Mouse (Mus musculus): ENCODE measurements at regions not wholly inside any gene's neighbourhood (a gene's known extent, or its start where the extent isn't known, plus 50 kb on each side); places are given as distances from the start of the nearest gene placed in this dataset.

DNA sequence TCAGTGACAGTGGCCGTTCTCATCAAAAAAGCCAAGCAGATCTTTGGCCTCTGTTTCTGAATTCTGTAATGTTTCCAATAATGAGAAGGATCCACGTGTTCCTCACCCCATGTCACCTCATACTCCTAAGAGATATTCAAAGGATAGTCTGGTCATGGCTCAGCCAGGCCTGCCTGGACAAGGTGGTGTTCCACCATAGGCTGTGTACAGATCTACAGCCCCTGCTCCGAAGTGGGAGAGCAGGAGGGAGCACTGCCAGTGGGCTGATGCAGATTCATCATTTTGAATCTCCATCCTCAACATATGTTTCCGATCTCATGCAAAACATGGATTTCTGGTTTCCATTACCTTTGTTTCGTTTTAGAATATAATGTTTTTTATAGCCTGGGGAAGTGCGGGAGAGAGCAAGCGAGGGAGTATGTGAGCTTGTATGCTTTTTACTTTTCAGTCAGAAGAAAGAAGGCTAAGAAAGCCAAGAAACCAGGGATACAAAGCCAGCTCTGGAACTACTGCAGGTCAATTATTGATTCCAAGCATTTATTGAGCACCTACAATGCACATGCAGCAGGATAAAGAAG lies 166.5 kb upstream of the Usp24 start:
- ATAC-seq (replicated peaks; ENCODE audit: poor library complexity, severe bottlenecking) = no peak

DNA sequence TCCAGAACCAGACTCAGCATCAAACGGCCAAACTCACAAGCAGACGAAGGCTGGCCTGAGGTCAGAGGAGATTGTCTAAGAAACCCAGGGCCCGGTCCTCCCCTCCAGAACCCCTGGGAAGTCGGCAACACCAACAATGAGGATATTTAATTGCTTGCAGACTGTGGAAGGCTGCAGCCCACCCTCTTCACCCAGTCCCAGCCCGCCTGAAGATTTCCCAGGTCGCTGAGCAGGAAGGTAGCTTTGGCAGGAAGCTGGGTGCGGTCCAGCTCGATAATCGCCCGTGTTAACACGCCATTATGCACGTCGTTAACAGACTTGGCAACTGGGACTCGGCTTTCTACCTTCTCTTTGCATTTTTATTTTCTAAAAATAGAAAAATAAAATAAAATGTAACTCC lies 165.2 kb upstream of the Usp24 start:
- ATAC-seq (replicated peaks; ENCODE audit: poor library complexity, severe bottlenecking) = no peak

DNA sequence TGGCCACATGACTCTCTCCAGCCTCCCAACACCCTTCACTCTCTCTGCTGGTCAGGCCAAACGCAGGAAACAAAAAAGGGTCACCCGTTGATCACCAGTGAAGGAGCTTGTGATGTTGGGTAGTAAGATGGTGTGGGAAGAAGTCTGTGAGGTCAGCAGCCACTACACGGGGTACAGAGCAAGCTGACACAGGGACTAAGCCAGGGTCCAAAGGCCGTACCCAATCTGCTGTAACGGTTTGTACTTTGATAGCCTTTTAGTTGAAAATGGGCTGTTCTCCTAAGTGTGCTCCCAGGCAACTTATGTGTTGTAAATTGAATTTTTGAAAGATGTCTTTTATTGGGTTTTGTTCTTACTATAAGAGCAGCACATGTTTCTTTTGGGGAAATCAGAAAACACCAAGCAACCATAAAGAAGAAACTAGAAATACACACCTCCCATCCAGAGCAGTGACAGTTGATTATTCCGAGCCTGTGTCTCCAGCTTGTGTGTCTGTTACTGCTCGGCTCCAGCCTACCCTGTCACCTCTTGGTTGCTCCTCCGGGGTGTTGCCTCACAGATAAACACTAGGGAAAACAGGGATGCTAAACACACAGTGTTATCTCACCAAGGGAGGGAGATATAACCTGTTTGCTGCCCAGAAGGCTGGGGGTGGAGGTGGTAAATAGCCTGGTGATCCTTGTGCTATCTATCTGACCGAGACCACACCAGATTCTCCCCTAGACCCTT lies 158.4 kb upstream of the Usp24 start:
- no peak for ATAC-seq (replicated peaks; ENCODE audit: poor library complexity, severe bottlenecking)

DNA sequence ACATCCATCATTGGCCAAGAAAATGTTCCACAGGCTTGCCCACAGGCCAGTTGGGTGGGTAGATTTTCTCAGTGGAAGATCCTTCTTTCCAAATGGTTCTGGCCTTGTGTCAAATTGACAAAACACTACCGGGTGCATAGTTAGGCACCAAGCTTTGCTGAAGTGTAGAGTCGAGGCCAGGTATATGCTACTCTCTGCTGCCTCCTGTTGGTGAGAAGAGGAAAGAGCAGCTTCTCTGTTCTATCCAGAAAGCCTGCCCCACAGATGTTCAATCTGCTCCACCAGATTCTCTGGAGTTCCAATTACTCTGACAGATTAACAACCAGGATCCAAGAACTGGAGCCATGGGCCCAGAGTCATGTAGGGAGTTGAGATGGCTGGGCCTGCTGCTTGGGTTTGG lies 154.4 kb upstream of the Usp24 start:
- ATAC-seq (replicated peaks; ENCODE audit: poor library complexity, severe bottlenecking) = no peak

DNA sequence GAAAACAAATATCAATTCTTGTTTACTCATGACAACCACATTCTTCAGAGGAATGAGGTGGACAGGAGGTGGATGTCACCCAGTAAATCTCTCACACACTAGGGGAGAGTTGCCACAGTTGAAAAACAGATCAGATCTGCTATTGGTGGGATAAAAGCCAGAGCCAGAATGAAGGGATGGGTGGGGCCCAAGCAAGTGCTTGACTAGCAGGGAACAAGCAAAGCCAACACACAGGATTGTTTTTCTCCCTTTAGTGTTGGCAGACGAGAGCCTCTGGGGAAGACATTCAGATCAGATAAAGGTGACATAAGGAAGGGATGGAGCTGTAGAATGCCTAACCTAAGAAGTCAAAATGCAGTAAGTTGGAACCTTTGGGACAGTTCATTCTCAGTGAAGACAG lies 153.5 kb upstream of the Usp24 start:
- ATAC-seq (replicated peaks; ENCODE audit: poor library complexity, severe bottlenecking) = no peak

DNA sequence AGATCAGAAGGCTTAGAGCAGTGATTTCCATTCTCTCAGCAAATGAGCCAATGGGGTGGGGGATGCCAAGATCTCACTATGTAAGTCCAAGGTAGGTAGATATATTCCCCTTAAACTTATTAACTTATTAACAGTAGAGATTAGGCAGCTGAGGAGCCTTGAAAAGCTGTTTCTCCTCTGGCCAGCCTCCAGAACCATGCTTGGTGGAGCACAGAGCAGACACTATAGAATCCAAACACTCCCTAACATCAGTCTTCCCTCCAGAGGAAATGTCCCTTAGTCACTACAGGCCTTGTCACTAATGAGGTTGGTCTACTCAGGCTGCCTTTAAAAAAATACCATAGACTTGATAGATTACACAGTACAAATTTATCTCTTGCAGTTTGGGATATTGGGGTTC lies 152.8 kb upstream of the Usp24 start:
- no peak for ATAC-seq (replicated peaks; ENCODE audit: poor library complexity, severe bottlenecking)

DNA sequence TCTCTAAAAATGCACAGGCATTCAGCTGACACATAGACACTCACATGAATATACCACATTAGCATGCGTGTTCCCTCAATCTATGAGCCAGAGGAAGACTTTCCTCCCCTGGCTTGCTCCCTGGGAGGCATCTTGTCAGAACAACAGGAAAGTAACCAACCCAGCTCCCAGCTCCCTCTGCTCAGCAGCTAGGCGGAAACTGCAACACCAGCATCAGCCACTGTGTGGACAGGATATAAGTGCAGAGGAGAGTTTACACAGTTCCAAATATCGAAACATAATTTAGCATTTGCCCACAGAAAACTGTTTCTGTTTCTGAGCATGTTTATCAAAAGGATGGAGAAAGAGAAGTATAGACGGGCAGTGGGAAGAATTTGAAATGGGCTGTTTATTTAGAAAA lies 148.3 kb upstream of the Usp24 start:
- no peak for ATAC-seq (replicated peaks; ENCODE audit: poor library complexity, severe bottlenecking)

DNA sequence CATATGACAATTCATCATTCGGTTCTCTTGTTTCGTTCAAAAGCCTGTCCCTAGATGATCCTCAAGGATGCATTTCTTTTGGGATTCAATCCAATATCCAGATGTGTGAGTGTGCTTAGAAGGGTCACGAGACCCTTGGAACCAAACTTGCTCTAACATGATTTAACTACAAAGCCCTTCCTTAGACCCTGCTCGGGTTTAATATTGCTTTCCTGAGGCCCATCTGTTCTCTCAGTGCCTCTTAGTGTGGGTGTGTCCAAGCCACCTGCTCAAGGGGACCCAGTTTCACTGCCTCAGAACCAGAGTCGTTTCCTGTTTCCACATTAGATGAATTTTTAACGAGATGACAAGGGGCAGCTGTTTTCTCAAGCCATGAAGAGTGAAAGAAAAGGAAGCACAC lies 147.3 kb upstream of the Usp24 start:
- no peak for ATAC-seq (replicated peaks; ENCODE audit: poor library complexity, severe bottlenecking)

DNA sequence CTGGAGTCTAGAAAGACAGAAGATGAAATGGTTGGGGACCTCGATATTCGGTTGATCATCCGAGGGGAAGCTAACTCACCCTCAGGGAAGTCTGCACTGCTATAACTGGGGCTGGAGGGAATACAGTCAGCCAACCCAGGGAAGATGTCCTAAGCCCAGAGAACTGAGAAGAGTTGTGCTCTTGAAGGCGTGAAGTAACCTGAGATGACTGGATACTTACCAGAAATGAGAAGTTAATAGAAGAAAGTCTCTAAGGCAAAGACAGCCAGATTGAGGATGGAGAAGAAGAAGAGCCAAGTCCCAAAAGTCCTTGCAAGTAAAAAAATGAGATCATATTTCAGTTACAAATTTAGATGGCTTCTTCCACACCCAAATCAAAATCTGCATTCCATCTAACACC lies 146.5 kb upstream of the Usp24 start:
- ATAC-seq (replicated peaks; ENCODE audit: poor library complexity, severe bottlenecking) = no peak

DNA sequence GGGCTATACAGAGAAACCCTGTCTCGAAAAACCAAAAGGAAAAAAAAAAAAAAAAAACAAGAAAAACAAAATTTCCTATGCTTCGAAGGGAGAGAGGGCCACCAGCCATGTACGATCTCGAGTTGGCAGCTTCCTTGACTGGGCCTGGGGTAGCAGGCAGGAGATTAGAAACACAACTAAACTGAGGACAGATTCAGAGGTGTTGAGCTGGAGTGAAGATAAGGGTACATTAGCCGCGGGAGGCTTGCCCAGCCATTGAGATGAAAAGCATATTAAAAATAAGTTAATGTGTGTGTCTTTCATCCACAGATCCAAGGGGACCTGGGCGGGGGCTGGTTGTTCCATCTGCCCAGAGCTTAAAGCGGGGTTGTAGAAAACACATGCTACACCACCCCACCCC lies 145.3 kb upstream of the Usp24 start:
- no peak for ATAC-seq (replicated peaks; ENCODE audit: poor library complexity, severe bottlenecking)

DNA sequence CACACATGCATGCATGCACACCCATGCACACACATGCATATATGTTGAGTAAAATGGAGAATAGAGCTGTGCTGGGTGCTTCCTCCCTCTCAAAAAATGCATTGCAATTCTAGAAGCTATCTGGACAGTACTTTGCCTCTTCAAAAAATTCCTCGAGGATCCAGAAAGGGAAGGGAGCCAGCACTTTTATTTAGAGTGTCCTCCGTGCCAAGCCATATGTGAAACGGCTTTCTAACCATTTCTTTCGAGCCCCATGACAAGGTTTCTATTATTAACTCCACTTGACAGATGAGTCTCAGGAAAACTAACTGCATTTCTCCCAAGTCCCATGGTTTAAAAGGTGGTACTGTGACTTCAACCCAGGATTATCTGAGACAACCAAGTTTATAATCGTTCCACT lies 140.7 kb upstream of the Usp24 start:
- ATAC-seq (replicated peaks; ENCODE audit: poor library complexity, severe bottlenecking) = no peak

DNA sequence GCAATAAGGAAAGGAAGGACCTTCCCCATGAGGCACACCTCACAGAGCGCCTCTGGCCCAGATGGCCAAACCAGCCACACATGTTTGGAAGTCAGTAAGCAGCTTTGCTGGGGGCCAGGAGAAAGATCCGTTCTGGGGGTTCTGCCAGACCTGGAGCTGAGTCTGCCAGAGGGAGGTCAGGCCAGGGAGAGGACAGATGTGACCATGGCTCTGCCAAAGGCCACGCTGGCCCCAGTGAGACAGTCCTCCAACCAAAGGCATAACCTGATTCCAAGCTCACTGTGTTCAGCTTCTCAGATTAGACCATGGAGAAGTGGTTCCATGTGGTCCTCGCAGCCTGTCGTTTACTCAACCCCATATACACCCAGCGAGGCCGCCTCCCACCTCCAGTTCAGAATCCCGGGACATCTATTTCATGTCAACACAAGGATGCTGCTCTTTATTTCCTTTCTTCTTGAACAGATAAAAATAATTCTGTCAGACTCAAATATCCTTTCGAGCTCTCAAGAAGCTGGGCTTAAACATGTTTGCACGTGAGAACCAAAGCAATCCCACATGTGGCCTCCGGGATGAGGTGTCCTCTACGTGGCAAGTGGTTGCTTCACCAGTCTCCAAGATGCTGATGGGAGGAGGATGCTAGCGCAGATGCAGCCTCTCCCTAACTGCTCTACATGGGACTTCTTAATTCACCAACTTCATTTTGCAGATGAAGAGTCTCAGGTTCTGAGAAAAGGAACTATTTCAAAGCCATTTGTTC lies 130.1 kb upstream of the Usp24 start:
- no peak for ATAC-seq (replicated peaks; ENCODE audit: poor library complexity, severe bottlenecking)

DNA sequence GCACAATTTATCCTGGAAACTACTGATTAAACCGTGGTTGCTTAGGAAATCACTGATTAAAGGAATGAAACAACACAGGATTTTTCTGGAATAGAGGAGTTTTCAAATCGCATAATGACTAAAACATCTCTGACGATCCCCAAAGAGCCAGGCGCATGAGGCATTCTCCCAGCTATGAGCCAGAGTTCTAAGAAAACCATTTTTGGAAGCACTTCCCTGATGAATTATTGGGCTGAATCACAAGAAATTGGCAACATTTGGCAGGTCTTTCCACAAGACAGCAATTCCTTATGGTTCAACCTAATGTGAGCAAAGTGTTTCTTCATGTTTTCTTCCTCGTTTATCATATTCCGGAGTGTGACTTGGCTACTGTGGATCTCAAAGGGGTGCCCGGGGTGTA lies 129.3 kb upstream of the Usp24 start:
- ATAC-seq (replicated peaks; ENCODE audit: poor library complexity, severe bottlenecking) = no peak

DNA sequence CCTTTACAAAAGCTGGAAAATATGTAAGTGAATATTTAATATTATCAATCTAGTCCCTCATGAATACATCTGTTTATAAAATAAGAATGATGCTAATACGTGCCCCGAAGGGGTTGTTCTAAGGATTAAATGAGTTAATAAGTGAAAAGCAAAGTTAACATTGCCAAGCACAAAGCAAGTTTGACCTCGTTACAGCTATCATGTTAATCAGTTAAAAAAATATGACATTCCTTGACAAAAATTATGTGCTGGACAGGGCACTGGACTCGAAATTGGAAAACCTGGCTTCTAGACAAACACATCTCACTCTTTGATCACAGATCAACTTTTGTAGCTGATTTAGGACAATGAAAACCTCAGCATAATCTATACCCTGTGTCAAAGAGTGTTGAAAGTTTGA lies 125.8 kb upstream of the Usp24 start:
- no peak for ATAC-seq (replicated peaks; ENCODE audit: poor library complexity, severe bottlenecking)

DNA sequence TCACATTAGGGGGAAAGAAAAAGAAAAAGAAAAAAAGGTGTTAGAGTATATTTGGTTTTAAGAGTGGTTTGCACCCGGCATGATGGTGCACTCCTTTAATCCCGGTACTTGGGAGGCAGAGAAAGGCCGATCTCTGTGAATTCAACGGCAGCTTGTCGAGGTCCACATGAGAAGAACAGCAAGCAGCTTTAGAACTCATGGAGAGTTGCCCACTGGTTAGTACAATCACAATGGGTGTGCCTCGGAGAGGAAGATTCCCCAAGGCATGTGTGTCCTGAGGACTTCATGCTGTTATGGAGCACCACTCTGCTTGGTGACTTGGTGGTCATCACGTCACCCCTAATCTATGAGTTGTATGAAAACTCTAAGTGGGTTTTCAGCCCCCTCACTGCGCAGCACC lies 124.7 kb upstream of the Usp24 start:
- no peak for ATAC-seq (replicated peaks; ENCODE audit: poor library complexity, severe bottlenecking)

DNA sequence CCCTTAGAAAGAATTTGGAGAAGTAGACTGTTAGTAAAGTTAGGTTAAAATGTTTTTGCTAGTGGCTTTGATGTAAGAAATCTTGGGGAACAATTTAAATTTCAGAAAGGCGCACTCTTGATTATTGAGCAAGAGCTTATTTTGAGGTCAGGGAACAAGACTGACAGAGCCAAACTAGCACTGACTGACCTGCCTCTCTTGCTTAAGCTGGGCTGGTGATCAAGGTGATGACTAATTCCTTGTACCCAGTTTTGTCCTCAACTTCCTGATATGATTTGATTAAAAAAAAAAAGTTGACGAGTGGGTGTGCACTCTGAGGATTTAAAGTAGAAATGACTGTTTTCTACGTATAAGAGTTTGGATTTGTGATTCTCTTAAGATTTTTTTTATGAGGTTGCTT lies 124.2 kb upstream of the Usp24 start:
- ATAC-seq (replicated peaks; ENCODE audit: poor library complexity, severe bottlenecking) = no peak

DNA sequence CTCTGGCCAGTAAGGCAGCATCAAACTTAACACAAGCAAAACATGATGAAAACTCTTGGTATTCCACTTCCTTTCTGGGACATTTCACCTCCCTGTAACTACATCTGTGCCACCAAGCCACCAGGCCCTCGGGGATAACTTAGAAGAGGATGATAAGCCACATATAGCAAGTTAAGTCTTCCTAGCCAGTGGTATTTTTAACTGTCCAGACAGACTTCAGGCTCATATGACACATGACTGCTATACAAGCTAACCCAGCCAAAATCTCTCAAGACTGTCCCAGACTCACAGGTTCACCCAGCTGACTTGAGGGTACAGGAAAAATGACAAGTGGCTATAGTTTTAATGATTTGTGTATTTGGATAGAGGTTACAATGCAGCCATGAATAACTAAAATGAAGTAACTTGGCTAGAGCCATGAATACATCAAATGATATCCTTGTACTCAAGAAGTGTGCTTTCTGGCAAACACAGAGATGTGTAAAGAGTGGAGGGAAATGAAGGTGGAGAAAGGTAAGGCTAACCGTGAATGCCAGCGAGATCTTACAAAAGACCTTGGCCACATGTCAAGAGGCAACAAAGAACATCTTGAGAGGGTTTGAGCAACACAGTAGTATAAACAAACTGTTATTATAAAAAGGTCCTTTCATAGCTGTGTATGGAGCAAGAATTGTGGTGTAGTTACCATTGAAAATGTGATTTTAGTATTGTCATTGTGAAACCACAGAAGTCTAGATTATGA lies 122.6 kb upstream of the Usp24 start:
- ATAC-seq (replicated peaks; ENCODE audit: poor library complexity, severe bottlenecking) = no peak

DNA sequence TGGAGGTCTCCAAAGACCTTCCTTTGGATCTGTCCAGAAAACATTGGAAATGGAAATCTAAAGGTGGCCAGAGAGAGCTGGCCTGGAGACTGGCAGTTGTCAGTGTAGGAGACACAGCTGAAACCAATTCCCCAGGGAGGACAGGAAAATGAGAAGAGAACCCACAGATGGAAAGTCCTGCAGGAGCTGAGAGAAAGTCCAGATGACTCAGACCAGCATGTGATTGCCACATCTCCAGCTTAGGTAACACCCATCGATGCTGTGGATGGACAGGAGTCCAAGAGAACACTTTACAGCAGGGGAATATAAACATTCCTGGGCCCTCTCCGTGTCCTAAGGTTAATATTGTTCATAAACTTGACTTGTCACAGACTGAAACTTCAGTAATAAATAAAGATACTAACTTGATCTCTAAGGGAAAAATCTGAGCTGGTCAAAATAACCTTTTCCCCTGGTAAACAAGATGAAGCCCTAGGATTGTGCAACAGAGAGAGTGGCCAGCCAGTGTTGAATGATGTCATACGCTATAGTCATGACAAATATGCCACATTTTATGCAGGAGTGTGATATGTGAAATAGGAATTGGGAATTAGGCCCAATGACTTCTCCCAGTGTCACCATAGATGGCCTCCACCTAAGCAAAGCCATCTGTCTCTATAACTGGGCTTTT lies 120.4 kb upstream of the Usp24 start:
- ATAC-seq (replicated peaks; ENCODE audit: poor library complexity, severe bottlenecking) = no peak

DNA sequence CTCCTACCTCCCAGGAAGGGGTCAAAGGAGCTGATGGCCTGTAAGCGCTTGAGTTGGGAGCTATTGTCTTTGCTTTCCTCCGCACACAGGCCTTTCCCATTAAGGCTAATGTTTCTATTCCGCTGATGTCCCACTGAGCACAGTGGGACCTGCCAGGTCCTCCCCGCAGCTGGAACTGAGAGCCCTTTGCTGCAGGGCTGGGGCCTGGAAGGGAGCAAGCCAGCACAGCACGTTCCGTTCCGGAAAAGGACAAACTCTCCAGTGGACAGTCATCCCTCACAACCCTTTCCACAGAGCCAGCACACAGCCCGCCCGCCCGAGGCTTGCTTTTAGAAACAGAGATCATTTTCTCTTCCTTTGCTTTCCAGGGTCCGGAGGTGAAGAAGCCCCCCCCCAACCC lies 116.2 kb upstream of the Usp24 start:
- no peak for ATAC-seq (replicated peaks; ENCODE audit: poor library complexity, severe bottlenecking)

DNA sequence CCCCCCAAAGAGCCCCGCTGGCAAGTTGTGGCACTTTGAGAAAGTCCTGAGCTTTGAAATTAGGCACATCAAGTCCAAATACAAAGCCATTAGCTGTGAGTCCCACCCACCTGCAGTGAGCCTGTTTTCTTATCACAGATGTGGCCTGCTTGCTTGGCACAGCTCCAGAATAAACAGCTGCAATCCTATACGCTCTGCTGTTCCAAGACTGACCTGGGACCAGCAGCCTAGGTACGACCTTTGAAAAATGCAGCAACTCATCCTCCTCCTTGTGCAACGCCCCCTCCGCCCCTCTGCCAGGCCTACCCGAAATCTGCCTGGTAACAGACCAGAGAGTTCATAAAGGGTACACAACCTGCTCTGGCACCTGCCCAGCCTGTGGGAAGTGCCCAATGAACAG lies 115.8 kb upstream of the Usp24 start:
- ATAC-seq (replicated peaks; ENCODE audit: poor library complexity, severe bottlenecking) = no peak

DNA sequence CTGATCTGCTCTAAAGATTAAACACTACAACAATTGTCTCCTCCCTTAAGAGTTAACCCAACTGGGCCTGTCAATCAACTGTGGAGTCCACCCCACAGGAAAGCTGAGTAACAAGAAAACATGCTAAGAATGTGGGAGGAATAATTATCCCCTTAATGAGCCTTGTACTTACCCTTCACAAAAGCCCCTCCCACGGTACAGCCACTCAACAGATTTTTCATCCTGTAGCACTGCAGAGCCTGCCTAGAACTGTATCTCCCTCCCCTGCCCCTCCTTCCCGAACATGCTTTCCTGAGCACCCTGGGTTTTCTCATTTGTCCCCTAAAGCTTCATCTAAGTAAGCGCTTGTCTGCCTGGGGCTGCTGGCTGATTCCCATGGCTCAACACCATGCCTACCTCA lies 113.5 kb upstream of the Usp24 start:
- no peak for ATAC-seq (replicated peaks; ENCODE audit: poor library complexity, severe bottlenecking)
